Comparison of ENCODE assay signal across 31 mouse cellular contexts in genomic region chr13:96760848-96761247, GRCm38 (mm10). TPM values are rescaled to one million over a fixed set of nuclear protein-coding genes. Genes with fewer than 3 reads are reported as not detected.
DNase-seq lines count a peak whose midpoint lies in the region; ATAC-seq and TF ChIP-seq lines count a peak whose summit lies in the region.
"Had no signal": no experiment of that assay in that cellular context is flagged by ENCODE, and none has a peak within 500 bp of the region (broad histone marks: within the 10 kb centered on the region; RNA-seq: fewer than 3 reads in every experiment).

No protein-coding gene starts in this region.

- H3K4me3 ChIP-seq in MEL (ENCODE audit: control insufficient read depth in 1 of 2, insufficient read depth in 1 of 2, low read depth in 2 of 2, low read length in 2 of 2), result no peak overlapping the region
- H3K4me3 ChIP-seq in liver, embryonic 15.5 days (replicated peaks), result no peak overlapping the region
- H3K4me3 ChIP-seq: embryonic facial prominence, embryonic 13.5 days; heart, embryonic 13.5 days; hindbrain, embryonic 10.5 days; hindbrain, embryonic 15.5 days; left cerebral cortex, adult 2 months; neural tube, embryonic 12.5 days had no signal

- no peak for TF ChIP-seq POLR2A in MEL (IDR thresholded peaks at IDR 0.05; ENCODE audit: control insufficient read depth in 1 of 2, insufficient read depth in 1 of 2, low read depth in 1 of 2, low read length in 2 of 2, poor library complexity in 1 of 2)

- TF ChIP-seq EP300 in MEL (IDR thresholded peaks at IDR 0.05; ENCODE audit: low read depth in 1 of 2, low read length in 2 of 2), result peak; percentile 47 to 67; a peak in 3 of 4 replicates

- H3K36me3 ChIP-seq in MEL (ENCODE audit: control insufficient read depth in 1 of 2, insufficient read depth in 2 of 2, low read length in 2 of 2), result no peaks in the 10 kb centered on the region
- no peaks in the 10 kb centered on the region for H3K36me3 ChIP-seq in liver, embryonic 15.5 days (replicated peaks)
- H3K36me3 ChIP-seq: embryonic facial prominence, embryonic 13.5 days; heart, embryonic 13.5 days; hindbrain, embryonic 10.5 days; hindbrain, embryonic 15.5 days; neural tube, embryonic 12.5 days had no signal

- no peak for TF ChIP-seq CTCF in MEL (IDR thresholded peaks at IDR 0.05 in 2 of 3, conservative IDR thresholded peaks at IDR 0.05 in 1 of 3; ENCODE audit: control insufficient read depth in 1 of 3, insufficient read depth in 1 of 3, low read depth in 2 of 3, low read length in 3 of 3, poor library complexity in 1 of 3, severe bottlenecking in 1 of 3)

- no peak overlapping the region for H3K27ac ChIP-seq in MEL (ENCODE audit: control insufficient read depth, low read depth, low read length)
- no peak overlapping the region for H3K27ac ChIP-seq in liver, embryonic 15.5 days (replicated peaks)
- H3K27ac ChIP-seq: embryonic facial prominence, embryonic 13.5 days; heart, embryonic 13.5 days; hindbrain, embryonic 10.5 days; hindbrain, embryonic 15.5 days; left cerebral cortex, adult 2 months; neural tube, embryonic 12.5 days had no signal

- no peaks in the 10 kb centered on the region for H3K27me3 ChIP-seq in MEL (ENCODE audit: control insufficient read depth in 1 of 2, insufficient read depth in 2 of 2, low read length in 2 of 2)
- no peaks in the 10 kb centered on the region for H3K27me3 ChIP-seq in liver, embryonic 15.5 days
- H3K27me3 ChIP-seq: embryonic facial prominence, embryonic 13.5 days; heart, embryonic 13.5 days; hindbrain, embryonic 15.5 days; neural tube, embryonic 12.5 days had no signal

- DNase-seq in MEL (ENCODE audit: low read depth, low spot score), result peak; percentile 32
- DNase-seq in c-Kit-positive CD71-positive TER-119-positive erythroid progenitor cells, embryonic 14.5 days (ENCODE audit: low spot score), result peak; percentile 33
- no peak for DNase-seq in cerebellum, postnatal 36 days
- DNase-seq in spleen, postnatal 10 days (ENCODE audit: low spot score in 2 of 2), result no peak
- DNase-seq in natural killer cell, adult 2 months (ENCODE audit: low spot score in 2 of 2), result no peak
- DNase-seq: adrenal gland, postnatal 14 days; cerebellum, adult 8-10 months; cerebellum, postnatal 25 days; gastrocnemius, postnatal 10 days; heart, postnatal 10 days; kidney, adult 11 months; kidney, postnatal 14 days; left cerebral cortex, postnatal 4 days; lung, embryonic 14.5 days; lung, postnatal 14 days had no signal

- TF ChIP-seq RAD21 in MEL (IDR thresholded peaks at IDR 0.05; ENCODE audit: low read depth, low read length), result no peak

- H3K9me3 ChIP-seq in MEL (replicated peaks; ENCODE audit: insufficient read depth, low read length), result no peaks in the 10 kb centered on the region
- no peaks in the 10 kb centered on the region for H3K9me3 ChIP-seq in liver, embryonic 15.5 days (replicated peaks)
- H3K9me3 ChIP-seq: embryonic facial prominence, embryonic 13.5 days; hindbrain, embryonic 15.5 days; neural tube, embryonic 12.5 days had no signal

- 17% methylated on average over 2 of the region's 2 CpGs for WGBS in liver, embryonic 15.5 days (ENCODE audit: insufficient replicate concordance)

- H3K4me2 ChIP-seq in liver, embryonic 15.5 days, result no peak overlapping the region
- H3K4me2 ChIP-seq: embryonic facial prominence, embryonic 13.5 days; heart, embryonic 13.5 days; hindbrain, embryonic 15.5 days; lung, embryonic 14.5 days; midbrain, embryonic 11.5 days; neural tube, embryonic 12.5 days had no signal

- no peaks in the 10 kb centered on the region for H3K4me1 ChIP-seq in MEL (ENCODE audit: control insufficient read depth in 1 of 2, insufficient read depth in 2 of 2, low read length in 2 of 2)
- no peaks in the 10 kb centered on the region for H3K4me1 ChIP-seq in liver, embryonic 15.5 days (replicated peaks)
- H3K4me1 ChIP-seq: embryonic facial prominence, embryonic 13.5 days; heart, embryonic 13.5 days; hindbrain, embryonic 10.5 days; hindbrain, embryonic 15.5 days; neural tube, embryonic 12.5 days had no signal

- no peak overlapping the region for H3K9ac ChIP-seq in MEL (ENCODE audit: control insufficient read depth, low read depth, low read length, poor library complexity, severe bottlenecking)
- no peak overlapping the region for H3K9ac ChIP-seq in liver, embryonic 15.5 days
- H3K9ac ChIP-seq: embryonic facial prominence, embryonic 13.5 days; heart, embryonic 13.5 days; hindbrain, embryonic 15.5 days; lung, embryonic 14.5 days; neural tube, embryonic 12.5 days had no signal

- H3K79me2 ChIP-seq in MEL (ENCODE audit: control insufficient read depth, insufficient read depth, low read length, poor library complexity), result no peaks in the 10 kb centered on the region

- peak; percentile 68 for ATAC-seq in liver, embryonic 15.5 days (ENCODE audit: insufficient read depth)
- ATAC-seq: forebrain, embryonic 16.5 days; inflammation-experienced regulatory T-cells, adult 6 months; midbrain, embryonic 16.5 days had no signal

TF ChIP-seq in MEL, 35 proteins besides CTCF, POLR2A, EP300 and RAD21:
- TF ChIP-seq TAL1 (IDR thresholded peaks at IDR 0.05; ENCODE audit: low read length) (peak; percentile 26; the same call in 1 of the 2 replicates), SMC3 (IDR thresholded peaks at IDR 0.05; ENCODE audit: low read depth, low read length) (no peak), ZC3H11A (IDR thresholded peaks at IDR 0.05; ENCODE audit: low read depth, low read length) (no peak), CHD2 (IDR thresholded peaks at IDR 0.05; ENCODE audit: low read length) (no peak), POLR2AphosphoS5 (IDR thresholded peaks at IDR 0.05; ENCODE audit: borderline replicate concordance, low read depth, low read length) (no peak), MXI1 (IDR thresholded peaks at IDR 0.05; ENCODE audit: low read depth, low read length) (no peak), USF2 (IDR thresholded peaks at IDR 0.05; ENCODE audit: borderline replicate concordance in 1 of 2, insufficient read depth in 1 of 2, low read depth in 1 of 2, low read length in 2 of 2) (no peak), CHD1 (IDR thresholded peaks at IDR 0.05; ENCODE audit: low read depth, low read length) (no peak), ELF1 (IDR thresholded peaks at IDR 0.05; ENCODE audit: low read depth, low read length) (no peak), GATA1 (IDR thresholded peaks at IDR 0.05; ENCODE audit: low read depth, low read length) (peak; percentile 61), TCF12 (IDR thresholded peaks at IDR 0.05; ENCODE audit: low read depth, low read length) (peak; percentile 68), KAT2A (conservative IDR thresholded peaks at IDR 0.05; ENCODE audit: low read depth, low read length) (no peak), E2F4 (IDR thresholded peaks at IDR 0.05; ENCODE audit: borderline replicate concordance, low read depth, low read length) (no peak), UBTF (IDR thresholded peaks at IDR 0.05; ENCODE audit: borderline replicate concordance, insufficient read depth, low read depth, low read length) (no peak), ETS1 (IDR thresholded peaks at IDR 0.05; ENCODE audit: low read depth, low read length) (no peak), MEF2A (IDR thresholded peaks at IDR 0.05; ENCODE audit: extremely low read depth, insufficient replicate concordance, low read depth, low read length, poor library complexity, severe bottlenecking) (no peak), ZMIZ1 (IDR thresholded peaks at IDR 0.05; ENCODE audit: low read depth, low read length) (no peak), MAZ (IDR thresholded peaks at IDR 0.05; ENCODE audit: low read depth, low read length) (no peak), USF1 (IDR thresholded peaks at IDR 0.05; ENCODE audit: low read depth, low read length) (peak; percentile 57; the same call in 1 of the 2 replicates), JUND (IDR thresholded peaks at IDR 0.05; ENCODE audit: low read depth, low read length) (no peak), TBP (IDR thresholded peaks at IDR 0.05; ENCODE audit: low read depth, low read length) (no peak), MAX (IDR thresholded peaks at IDR 0.05; ENCODE audit: low read length) (no peak)

RNA-seq across cellular contexts. Expression of gene Ankrd31, which starts 12.8 kb away (rescaled TPM):
- not detected in 2 replicates for total RNA-seq in MEL (2012; rRNA removed)
- not detected for polyA plus RNA-seq in MEL (2012; ENCODE audit: insufficient read depth in 1 of 2, insufficient read length in 2 of 2, low read depth in 1 of 2, low replicate concordance in 2 of 2, missing spikeins in 1 of 2)
- polyA plus RNA-seq in liver, embryonic 15.5 days (2015; fragmentation: Nextera tagmentation; extraction: Ambion mirVana), result 0.01 and 0.02 TPM in 2 replicates
- total RNA-seq: adrenal gland, postnatal 14 days; gastrocnemius, postnatal 10 days; heart, adult 8-10 months; heart, postnatal 10 days had no signal
- polyA plus RNA-seq: embryonic facial prominence, embryonic 13.5 days; forebrain, embryonic 11.5 days; forebrain, embryonic 16.5 days; gonadal fat pad, adult 2 months; heart, embryonic 13.5 days; hindbrain, embryonic 10.5 days; hindbrain, embryonic 15.5 days; inflammation-experienced regulatory T-cells, adult 6 months; kidney, embryonic 14.5 days; lung, embryonic 14.5 days; neural tube, embryonic 12.5 days; stomach, embryonic 14.5 days had no signal

Comparison
In these comparisons a context has a peak if more than half of its experiments do, and no peak if none do; other contexts are left out.
1. DNase-seq: peak in MEL (single experiment) and c-Kit-positive CD71-positive TER-119-positive erythroid progenitor cells, embryonic 14.5 days (single experiment); none in cerebellum, postnatal 36 days (0 of 2), spleen, postnatal 10 days (0 of 2) and natural killer cell, adult 2 months (0 of 2).